Mouse (Mus musculus) cerebellum, adult (tissue): ENCODE measurements at regions not wholly inside any gene's neighbourhood (a gene's known extent, or its start where the extent isn't known, plus 50 kb on each side); places are given as distances from the start of the nearest gene placed in this dataset.

Experiments
- ATAC-seq: cut with Nextera tagmentation; 2 replicates; pipeline ENCODE4 v1.9.2; 2017; ENCODE audit warnings: mild to moderate bottlenecking, moderate library complexity, mixed read lengths; ENCODE audit not compliant: insufficient number of reproducible peaks, low FRiP score, low TSS enrichment

- ATAC-seq = no peak
Measured at GRCm38 (mm10) chr9:115477556-115478220, 167.5 kb upstream of the Stt3b start.

DNA sequence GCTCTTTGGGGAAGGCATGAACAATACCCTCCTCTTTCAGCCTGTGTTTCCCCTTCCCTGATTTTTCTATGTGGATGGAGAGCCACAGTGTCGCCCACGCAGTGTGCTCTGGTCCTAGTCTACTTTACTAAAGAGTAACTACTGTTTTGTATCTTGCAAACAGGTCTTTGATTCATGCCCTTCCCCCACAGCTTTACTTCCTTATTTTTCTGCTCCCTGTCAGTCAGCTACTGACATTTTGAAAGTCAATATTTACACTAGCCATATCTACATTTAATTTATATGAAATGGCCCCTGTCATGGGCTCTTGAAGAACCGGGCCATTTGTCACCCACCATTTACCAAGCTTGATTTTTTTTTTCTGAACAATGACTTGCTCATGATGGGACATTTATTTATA is 168.7 kb upstream of the Stt3b start:
- ATAC-seq = no peak

DNA sequence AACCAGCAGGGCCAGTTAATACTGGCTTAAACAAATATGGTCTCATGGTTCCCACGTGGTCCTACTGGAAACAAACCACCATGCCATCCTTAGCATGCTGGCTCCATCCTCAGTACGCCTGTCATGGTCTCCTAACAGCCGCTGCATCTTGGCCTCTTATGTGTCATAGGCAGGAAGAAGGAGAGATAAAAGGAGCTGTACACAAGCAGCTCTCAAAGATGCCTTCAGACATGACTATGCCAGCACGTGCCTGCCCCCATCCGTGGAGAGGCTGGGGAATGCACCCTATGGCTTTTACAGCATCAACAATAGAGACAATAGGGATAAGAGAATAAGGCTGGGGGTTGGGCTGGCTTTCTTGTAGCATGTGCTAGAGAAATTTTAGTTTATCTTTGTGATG is 171.0 kb upstream of the Stt3b start:
- no peak for ATAC-seq

- ATAC-seq = no peak
Measured at GRCm38 (mm10) chr9:115483024-115483423, 172.8 kb upstream of the Stt3b start.

- ATAC-seq = no peak
Measured at GRCm38 (mm10) chr9:115483721-115484120, 173.5 kb upstream of the Stt3b start.

GRCm38 (mm10) chr9:115484408-115484807 is 174.2 kb upstream of the Stt3b start:
- no peak for ATAC-seq

- no peak for ATAC-seq
Measured at GRCm38 (mm10) chr9:115485219-115485618, 175.0 kb upstream of the Stt3b start.

DNA sequence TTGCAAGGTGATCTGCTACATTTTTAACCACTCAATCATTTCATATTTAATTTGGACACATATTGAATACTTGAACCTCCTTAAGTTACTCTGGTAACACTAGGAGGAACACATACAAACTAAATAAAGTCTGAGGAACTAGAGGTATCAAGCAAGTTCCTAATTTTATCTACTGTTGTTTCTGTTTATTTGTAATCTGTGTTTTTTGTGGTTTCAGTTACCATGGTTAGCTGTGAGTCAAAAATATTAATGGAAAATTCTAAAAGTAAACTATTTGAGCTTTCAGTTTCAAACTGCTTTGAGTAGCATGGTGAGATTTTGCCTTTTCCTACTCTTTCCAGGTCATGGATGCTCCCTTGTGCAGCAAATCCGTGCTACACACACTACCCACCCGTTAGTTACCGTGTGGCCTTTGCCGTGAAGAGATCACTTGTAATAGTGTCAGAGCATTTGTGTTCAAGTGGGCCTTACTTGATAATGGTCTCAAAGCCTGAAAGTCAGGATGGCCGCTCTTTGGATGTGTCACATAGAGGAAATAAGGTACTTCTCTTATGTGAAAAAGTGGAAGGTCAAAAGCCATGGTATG is 177.0 kb upstream of the Stt3b start:
- ATAC-seq = no peak

DNA sequence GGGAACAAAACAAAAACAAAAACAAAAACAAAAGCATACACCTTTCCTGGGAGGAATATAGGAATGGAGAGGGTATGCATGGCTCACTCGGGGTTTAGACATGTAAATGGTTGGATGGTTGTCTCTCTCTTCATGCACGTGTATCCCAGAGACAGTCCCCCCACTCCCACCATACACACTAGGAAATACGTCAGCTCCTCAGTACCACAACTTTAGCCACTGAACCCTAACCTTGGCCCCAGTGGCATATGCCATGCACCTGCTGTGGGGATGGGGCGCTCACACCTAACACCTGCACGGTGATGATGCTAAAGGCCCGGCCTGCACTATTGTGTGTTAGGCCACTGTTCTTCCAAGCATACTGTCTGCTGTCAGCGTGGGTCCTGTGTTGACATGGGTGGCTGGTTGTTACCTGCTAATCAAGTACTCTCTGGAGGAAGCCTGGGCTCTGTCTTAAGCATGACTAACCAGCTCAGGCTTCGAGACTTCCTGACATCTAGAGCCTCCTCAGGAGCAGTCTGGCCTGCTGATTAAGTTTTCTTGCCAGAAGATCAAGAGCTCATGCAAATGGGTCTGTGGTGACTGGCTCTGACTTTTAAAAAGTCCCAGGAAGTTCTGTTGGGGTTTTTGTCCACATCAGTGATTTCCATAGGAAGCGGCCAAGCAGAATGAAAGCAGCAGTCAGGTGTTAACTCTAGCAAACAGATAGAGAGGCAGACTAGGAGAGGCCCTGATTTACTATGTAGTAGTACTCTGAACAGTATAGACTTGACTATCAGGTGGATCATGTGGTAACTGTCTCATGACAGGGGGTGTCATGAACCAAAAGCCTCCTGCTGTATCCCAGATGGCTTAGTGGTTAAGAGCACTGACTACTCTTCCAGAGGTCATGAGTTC is 178.9 kb upstream of the Stt3b start:
- no peak for ATAC-seq

DNA sequence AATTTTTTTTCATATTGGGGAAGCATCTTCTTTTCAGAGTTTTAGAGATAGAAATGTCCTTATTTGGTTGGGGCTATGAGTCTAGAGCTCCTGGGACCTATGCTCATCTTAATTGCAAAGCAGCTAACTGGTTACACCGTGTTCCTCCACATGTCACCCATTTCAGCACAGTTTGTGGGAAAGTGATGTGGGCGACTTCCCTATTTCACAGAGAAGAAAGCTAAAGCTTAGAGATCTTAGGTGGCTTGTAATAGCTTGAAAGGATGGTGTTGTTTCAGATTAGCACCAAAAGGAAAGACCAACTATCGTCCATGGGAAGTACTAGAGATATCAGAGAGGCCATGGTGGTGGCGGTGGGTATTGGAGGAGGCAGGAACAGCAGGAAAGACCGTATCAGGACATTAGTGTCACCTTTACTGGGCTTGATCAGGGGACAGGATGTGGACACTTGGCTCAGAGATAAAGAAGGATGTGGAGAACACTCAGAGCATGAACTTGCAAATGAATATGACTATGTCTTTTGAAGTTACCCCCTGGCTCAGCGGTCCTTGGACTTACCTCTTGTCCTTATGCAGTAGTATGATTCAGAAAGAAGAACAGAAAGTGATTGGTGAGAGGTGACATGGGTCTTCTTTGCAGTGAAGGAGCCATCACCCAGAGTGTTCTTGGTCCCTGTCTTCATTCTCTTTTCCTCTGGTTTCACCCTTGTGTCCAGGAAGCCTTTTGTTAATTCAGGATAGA is 182.4 kb upstream of the Stt3b start:
- no peak for ATAC-seq

- ATAC-seq = no peak
Measured at GRCm38 (mm10) chr9:115493765-115494164, 183.5 kb upstream of the Stt3b start.

DNA sequence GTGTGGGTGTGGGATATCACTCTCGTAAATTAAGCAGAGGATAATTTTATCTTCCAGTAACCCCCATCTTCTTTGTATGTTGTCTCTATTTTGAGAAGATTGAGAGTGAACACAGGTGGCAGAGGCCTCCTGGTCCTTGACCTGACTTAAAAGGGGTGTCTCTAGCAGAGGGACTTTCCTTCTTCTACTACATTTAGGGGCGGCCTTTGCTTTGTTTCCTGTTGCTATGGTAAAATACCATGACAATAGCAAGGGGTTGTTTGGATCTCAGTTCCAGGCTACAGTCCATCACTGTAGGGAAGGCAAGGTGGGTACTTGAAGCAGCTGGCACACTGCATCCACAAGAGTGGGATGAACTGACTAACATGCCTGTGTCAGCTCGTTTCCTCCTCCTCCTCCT is 189.3 kb upstream of the Stt3b start:
- ATAC-seq = no peak

DNA sequence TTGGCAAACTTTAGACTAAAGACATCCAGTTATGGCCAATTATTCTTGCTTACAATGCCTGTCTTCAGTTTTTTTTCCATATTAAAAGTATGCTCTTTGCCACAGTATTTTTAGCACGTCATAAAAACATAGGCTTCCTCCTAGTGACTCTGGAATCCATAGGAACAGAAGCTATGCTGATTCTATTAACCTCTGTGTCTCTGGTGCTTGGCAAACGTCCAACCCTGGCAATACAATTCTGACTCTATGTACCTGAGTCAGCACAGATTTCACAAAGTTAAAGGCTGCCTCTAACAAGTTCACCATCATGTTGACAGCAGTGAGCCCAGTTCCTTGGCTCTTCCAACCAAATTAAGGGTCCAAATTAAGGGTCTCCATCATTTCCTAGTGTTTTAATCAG is 194.6 kb upstream of the Stt3b start:
- ATAC-seq = no peak

GRCm38 (mm10) chr9:115507131-115507689 is 197.0 kb upstream of the Stt3b start:
- ATAC-seq = no peak

DNA sequence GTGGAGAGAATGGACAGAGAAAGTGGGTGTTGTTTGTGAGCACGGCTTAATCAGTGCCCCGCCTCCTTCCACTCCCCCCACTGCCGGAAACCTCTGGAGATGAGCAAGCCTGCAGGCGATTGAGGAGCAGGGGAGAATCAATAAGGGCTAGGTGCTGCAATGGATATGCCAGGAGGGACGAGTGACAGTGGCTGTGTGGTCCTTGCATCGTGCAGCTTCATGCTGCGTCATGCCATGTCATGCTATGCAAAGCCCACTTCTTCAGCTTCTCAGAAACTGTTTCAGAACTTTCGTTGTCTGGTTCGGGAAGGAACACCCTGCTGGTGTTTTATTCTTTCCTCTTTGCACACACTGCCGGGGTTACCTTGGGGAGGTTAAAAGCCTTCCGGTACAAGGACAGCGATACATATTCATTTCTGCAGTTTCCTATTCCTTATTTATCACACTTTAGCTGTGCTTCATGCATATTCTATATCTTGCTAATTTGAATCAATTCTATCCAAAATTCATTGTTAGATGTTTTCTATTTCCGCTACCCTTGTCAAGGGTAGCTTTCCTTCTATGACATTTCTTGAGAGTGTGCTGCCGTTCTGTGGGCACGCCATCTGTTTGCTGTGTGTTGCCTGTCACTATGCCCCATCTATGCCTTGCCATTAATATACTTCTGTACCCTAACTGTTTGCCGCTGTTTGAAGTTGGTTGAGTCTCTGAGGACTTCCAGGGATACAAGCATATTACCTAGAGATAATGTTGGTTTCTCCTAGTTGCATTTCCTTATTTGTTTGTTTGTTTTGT is 202.8 kb upstream of the Stt3b start:
- no peak for ATAC-seq

GRCm38 (mm10) chr9:115517903-115518302 is 207.7 kb upstream of the Stt3b start:
- no peak for ATAC-seq

- no peak for ATAC-seq
Measured at GRCm38 (mm10) chr9:115524161-115524560, 213.9 kb upstream of the Stt3b start.

GRCm38 (mm10) chr9:115524591-115524990 is 214.4 kb upstream of the Stt3b start:
- no peak for ATAC-seq

DNA sequence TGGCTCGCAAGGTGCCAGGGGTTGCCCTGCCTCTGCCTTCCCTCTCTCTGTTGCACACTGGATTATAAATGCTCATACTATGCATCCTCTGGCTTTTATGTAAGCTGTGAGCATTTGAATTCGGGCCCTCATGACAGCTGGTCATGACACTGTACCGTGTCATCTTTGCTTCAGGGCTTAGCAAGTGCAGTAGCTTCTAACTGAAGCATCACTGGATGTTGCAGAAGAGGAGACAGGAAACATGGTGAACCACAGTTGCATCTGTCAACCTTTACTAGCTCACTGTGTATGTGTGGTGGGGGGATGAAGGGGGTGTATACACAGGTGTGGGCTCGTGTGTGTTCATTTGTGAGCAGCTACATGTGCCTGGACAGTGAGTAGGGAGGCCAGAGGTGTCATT is 216.1 kb upstream of the Stt3b start:
- no peak for ATAC-seq

DNA sequence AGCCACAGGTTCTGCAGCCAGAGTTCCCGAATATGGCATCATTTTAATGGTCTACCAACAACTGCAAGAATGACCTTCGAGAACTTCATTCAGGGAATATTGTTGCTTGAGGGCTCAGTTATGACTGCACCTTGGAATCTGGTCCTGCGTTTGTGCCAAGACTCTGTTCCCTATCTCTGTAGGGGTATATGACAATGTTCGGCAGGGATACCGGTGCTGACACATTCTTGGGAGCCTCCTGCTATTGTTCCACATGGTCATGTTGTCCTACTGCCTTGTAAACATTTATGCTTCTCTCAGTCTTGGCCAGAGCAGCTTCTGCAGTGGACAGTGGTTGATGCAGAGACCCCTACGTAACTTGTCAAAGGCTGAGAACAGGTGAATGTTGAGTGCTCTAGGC is 216.8 kb upstream of the Stt3b start:
- no peak for ATAC-seq
